27 mouse cellular contexts compared by ENCODE assay signal in the genomic region with DNA sequence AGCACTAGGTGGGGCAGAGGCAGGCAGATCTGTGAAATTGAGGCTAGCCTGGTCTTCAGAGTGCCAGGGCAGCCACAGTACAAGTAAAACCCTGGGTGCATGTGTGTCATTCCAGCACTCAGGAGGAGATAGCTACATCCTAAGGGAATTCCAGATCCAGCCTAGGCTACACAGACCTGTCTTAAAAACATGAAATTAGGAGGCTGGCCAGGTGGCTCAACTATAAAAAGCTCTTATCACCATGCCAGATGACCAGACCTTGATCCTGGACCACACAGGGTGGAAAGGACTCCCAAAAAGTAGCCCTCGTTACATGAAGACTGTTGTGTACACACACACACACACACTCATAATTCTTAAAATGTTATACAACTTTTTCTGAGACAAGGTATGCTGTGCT. TPM values are rescaled to one million over a fixed set of nuclear protein-coding genes. Genes with fewer than 3 reads are reported as not detected.
DNase-seq lines count a peak whose midpoint lies in the region; ATAC-seq and TF ChIP-seq lines count a peak whose summit lies in the region.
"Had no signal": no experiment of that assay in that cellular context is flagged by ENCODE, and none has a peak within 500 bp of the region (broad histone marks: within the 10 kb centered on the region; RNA-seq: fewer than 3 reads in every experiment).

No protein-coding gene starts in this region.

- H3K27ac ChIP-seq in intestine, postnatal 0 days (ENCODE audit: low read depth, low read length): no peak overlapping the region
- no peak overlapping the region for H3K27ac ChIP-seq in intestine, embryonic 15.5 days
- no peak overlapping the region for H3K27ac ChIP-seq in midbrain, postnatal 0 days (ENCODE audit: low read depth, low read length)
- H3K27ac ChIP-seq in midbrain, embryonic 15.5 days: no peak overlapping the region
- no peak overlapping the region for H3K27ac ChIP-seq in forebrain, embryonic 11.5 days (ENCODE audit: low read depth, low read length)
- H3K27ac ChIP-seq: kidney, embryonic 15.5 days; limb, embryonic 13.5 days; neural tube, embryonic 12.5 days had no signal

- no peak overlapping the region for H3K4me2 ChIP-seq in intestine, postnatal 0 days (replicated peaks; ENCODE audit: low read depth)
- no peak overlapping the region for H3K4me2 ChIP-seq in intestine, embryonic 15.5 days (replicated peaks)
- H3K4me2 ChIP-seq in midbrain, postnatal 0 days (ENCODE audit: low read depth, low read length, poor library complexity, severe bottlenecking): no peak overlapping the region
- H3K4me2 ChIP-seq in midbrain, embryonic 15.5 days: no peak overlapping the region
- no peak overlapping the region for H3K4me2 ChIP-seq in forebrain, embryonic 11.5 days (ENCODE audit: low read depth, low read length, severe bottlenecking)

- H3K9ac ChIP-seq in intestine, postnatal 0 days (ENCODE audit: low read depth, low read length): no peak overlapping the region
- no peak overlapping the region for H3K9ac ChIP-seq in intestine, embryonic 15.5 days
- H3K9ac ChIP-seq in midbrain, postnatal 0 days (replicated peaks; ENCODE audit: low read length, poor library complexity, severe bottlenecking): no peak overlapping the region
- no peak overlapping the region for H3K9ac ChIP-seq in midbrain, embryonic 15.5 days
- no peak overlapping the region for H3K9ac ChIP-seq in forebrain, embryonic 11.5 days (ENCODE audit: low read length)
- H3K9ac ChIP-seq: embryonic facial prominence, embryonic 12.5 days; forebrain, embryonic 15.5 days; heart, embryonic 12.5 days; kidney, embryonic 15.5 days; limb, embryonic 13.5 days; midbrain, embryonic 13.5 days; neural tube, embryonic 12.5 days had no signal

- H3K9me3 ChIP-seq in intestine, postnatal 0 days (ENCODE audit: control insufficient read depth): no peaks in the 10 kb centered on the region
- no peaks in the 10 kb centered on the region for H3K9me3 ChIP-seq in intestine, embryonic 15.5 days
- H3K9me3 ChIP-seq in midbrain, postnatal 0 days (ENCODE audit: low read length): no peaks in the 10 kb centered on the region
- H3K9me3 ChIP-seq in midbrain, embryonic 15.5 days: no peaks in the 10 kb centered on the region
- no peaks in the 10 kb centered on the region for H3K9me3 ChIP-seq in forebrain, embryonic 11.5 days (ENCODE audit: control insufficient read depth, low read length)
- H3K9me3 ChIP-seq: embryonic facial prominence, embryonic 12.5 days; forebrain, embryonic 15.5 days; heart, embryonic 12.5 days; kidney, embryonic 15.5 days; limb, embryonic 13.5 days; megakaryocyte, embryonic 14.5 days; midbrain, embryonic 13.5 days; neural tube, embryonic 12.5 days had no signal

- H3K27me3 ChIP-seq in intestine, postnatal 0 days (replicated peaks; ENCODE audit: control insufficient read depth, insufficient read depth, low read length): no peaks in the 10 kb centered on the region
- no peaks in the 10 kb centered on the region for H3K27me3 ChIP-seq in intestine, embryonic 15.5 days (replicated peaks)
- H3K27me3 ChIP-seq in midbrain, postnatal 0 days (ENCODE audit: insufficient read depth, low read length): no peaks in the 10 kb centered on the region
- no peaks in the 10 kb centered on the region for H3K27me3 ChIP-seq in midbrain, embryonic 15.5 days (replicated peaks)
- H3K27me3 ChIP-seq in forebrain, embryonic 11.5 days (ENCODE audit: control insufficient read depth, insufficient read depth, low read length): no peaks in the 10 kb centered on the region
- H3K27me3 ChIP-seq: embryonic facial prominence, embryonic 12.5 days; forebrain, embryonic 15.5 days; heart, embryonic 12.5 days; kidney, embryonic 15.5 days; limb, embryonic 13.5 days; megakaryocyte, embryonic 14.5 days; midbrain, embryonic 13.5 days; neural tube, embryonic 12.5 days had no signal

- peaks cover 8% of the 10 kb centered on the region; the same call in 1 of the 2 replicates for H3K4me1 ChIP-seq in intestine, postnatal 0 days (replicated peaks; ENCODE audit: control insufficient read depth, insufficient read depth, low read length)
- peaks cover 27% of the 10 kb centered on the region for H3K4me1 ChIP-seq in intestine, embryonic 15.5 days (replicated peaks)
- H3K4me1 ChIP-seq in midbrain, postnatal 0 days (ENCODE audit: insufficient read depth, low read length): no peaks in the 10 kb centered on the region; the same call in 1 of the 2 replicates
- H3K4me1 ChIP-seq in midbrain, embryonic 15.5 days: peaks cover 37% of the 10 kb centered on the region
- peaks cover 16% of the 10 kb centered on the region for H3K4me1 ChIP-seq in forebrain, embryonic 11.5 days (replicated peaks; ENCODE audit: control insufficient read depth, insufficient read depth, low read length)

- TF ChIP-seq CTCF in intestine, postnatal 0 days (IDR thresholded peaks at IDR 0.05; ENCODE audit: low read depth): 0 out of 2 replicates have a peak, but pooled peaks have one; percentile 3
- 0 out of 2 replicates have a peak, but pooled peaks have one; percentile 9 for TF ChIP-seq CTCF in midbrain, postnatal 0 days (IDR thresholded peaks at IDR 0.05)

- DNase-seq in cerebellum, adult 18-20 months: peak; percentile 3 to 17
- no peak for DNase-seq in cerebellum, postnatal 36 days
- no peak for DNase-seq in midbrain, postnatal 0 days (ENCODE audit: low spot score)
- DNase-seq in cerebellum, adult 8-10 months: peak; percentile 27
- DNase-seq in forebrain, embryonic 11.5 days (ENCODE audit: low spot score): no peak
- DNase-seq: adrenal gland, postnatal 14 days; embryo, embryonic 11 days; gastrocnemius, postnatal 25 days; heart, adult 18-20 months; heart, postnatal 4 days; kidney, postnatal 25 days; lung, adult 18-20 months; lung, postnatal 4 days; spleen, adult 18-20 months; thymus, adult 2 months; thymus, postnatal 4 days had no signal

- H3K36me3 ChIP-seq in intestine, postnatal 0 days (ENCODE audit: control insufficient read depth, insufficient read depth): peaks cover 18% of the 10 kb centered on the region
- 0 out of 2 replicates have a peak, but pooled peaks cover 16% of the 10 kb centered on the region for H3K36me3 ChIP-seq in intestine, embryonic 15.5 days
- H3K36me3 ChIP-seq in midbrain, postnatal 0 days (ENCODE audit: insufficient read depth, low read length): peaks cover 21% of the 10 kb centered on the region
- peaks cover 8% of the 10 kb centered on the region; the same call in 1 of the 2 replicates for H3K36me3 ChIP-seq in midbrain, embryonic 15.5 days (replicated peaks)
- no peaks in the 10 kb centered on the region; the same call in 1 of the 2 replicates for H3K36me3 ChIP-seq in forebrain, embryonic 11.5 days (ENCODE audit: control insufficient read depth, insufficient read depth, low read length)

- ATAC-seq in intestine, postnatal 0 days: no peak
- ATAC-seq in intestine, embryonic 15.5 days: no peak
- no peak for ATAC-seq in midbrain, postnatal 0 days (ENCODE audit: low FRiP score)
- ATAC-seq in midbrain, embryonic 15.5 days (replicated peaks): no peak
- ATAC-seq in forebrain, embryonic 11.5 days (replicated peaks; ENCODE audit: low FRiP score): no peak

- no peak overlapping the region for H3K4me3 ChIP-seq in intestine, postnatal 0 days (ENCODE audit: low read depth, low read length)
- H3K4me3 ChIP-seq in intestine, embryonic 15.5 days (replicated peaks): no peak overlapping the region
- no peak overlapping the region for H3K4me3 ChIP-seq in midbrain, postnatal 0 days (ENCODE audit: low read depth, low read length)
- H3K4me3 ChIP-seq in midbrain, embryonic 15.5 days: no peak overlapping the region
- no peak overlapping the region for H3K4me3 ChIP-seq in forebrain, embryonic 11.5 days (ENCODE audit: low read depth, low read length)
- H3K4me3 ChIP-seq: neural tube, embryonic 12.5 days had no signal

- 96% methylated on average over 1 of the region's 1 CpGs for WGBS in intestine, postnatal 0 days
- WGBS in intestine, embryonic 15.5 days: 84% methylated on average over 1 of the region's 1 CpGs
- WGBS in midbrain, postnatal 0 days: 88% methylated on average over 1 of the region's 1 CpGs
- WGBS in midbrain, embryonic 15.5 days: 95% methylated on average over 1 of the region's 1 CpGs
- WGBS in forebrain, embryonic 11.5 days: 91% methylated on average over 1 of the region's 1 CpGs

RNA-seq across cellular contexts. Expression of a gene that starts 1.0 kb away (rescaled TPM):
- polyA plus RNA-seq in intestine, postnatal 0 days (2015; fragmentation: Nextera tagmentation; extraction: Ambion mirVana): 82.8 and 91.7 TPM in 2 replicates
- 90.2 and 91.3 TPM in 2 replicates for polyA plus RNA-seq in intestine, embryonic 15.5 days (2015; fragmentation: Nextera tagmentation; extraction: Ambion mirVana)
- total RNA-seq in midbrain, postnatal 0 days (2014; rRNA removed): 187 and 211 TPM in 2 replicates
- polyA plus RNA-seq in midbrain, postnatal 0 days (2015; fragmentation: Nextera tagmentation; extraction: Ambion mirVana): 267 and 269 TPM in 2 replicates
- polyA plus RNA-seq in midbrain, embryonic 15.5 days (2015; fragmentation: Nextera tagmentation; extraction: Ambion mirVana): 240 and 242 TPM in 2 replicates
- polyA plus RNA-seq in forebrain, embryonic 11.5 days (2014; fragmentation: Nextera tagmentation; extraction: Ambion mirVana): 133 and 146 TPM in 2 replicates

RNA-seq across cellular contexts. Expression of a gene that starts 3.2 kb away (rescaled TPM):
- 187 and 190 TPM in 2 replicates for polyA plus RNA-seq in intestine, postnatal 0 days (2015; fragmentation: Nextera tagmentation; extraction: Ambion mirVana)
- 199 and 214 TPM in 2 replicates for polyA plus RNA-seq in intestine, embryonic 15.5 days (2015; fragmentation: Nextera tagmentation; extraction: Ambion mirVana)
- total RNA-seq in midbrain, postnatal 0 days (2014; rRNA removed): 105 and 119 TPM in 2 replicates
- polyA plus RNA-seq in midbrain, postnatal 0 days (2015; fragmentation: Nextera tagmentation; extraction: Ambion mirVana): 163 and 165 TPM in 2 replicates
- 173 and 174 TPM in 2 replicates for polyA plus RNA-seq in midbrain, embryonic 15.5 days (2015; fragmentation: Nextera tagmentation; extraction: Ambion mirVana)
- 186 TPM in 2 replicates for polyA plus RNA-seq in forebrain, embryonic 11.5 days (2014; fragmentation: Nextera tagmentation; extraction: Ambion mirVana)

RNA-seq across cellular contexts. Expression of a gene that starts 4.5 kb away (rescaled TPM):
- polyA plus RNA-seq in intestine, postnatal 0 days (2015; fragmentation: Nextera tagmentation; extraction: Ambion mirVana): 15.2 and 15.9 TPM in 2 replicates
- 34.6 and 37.5 TPM in 2 replicates for polyA plus RNA-seq in intestine, embryonic 15.5 days (2015; fragmentation: Nextera tagmentation; extraction: Ambion mirVana)
- total RNA-seq in midbrain, postnatal 0 days (2014; rRNA removed): 289 and 323 TPM in 2 replicates
- 205 and 213 TPM in 2 replicates for polyA plus RNA-seq in midbrain, postnatal 0 days (2015; fragmentation: Nextera tagmentation; extraction: Ambion mirVana)
- 188 and 206 TPM in 2 replicates for polyA plus RNA-seq in midbrain, embryonic 15.5 days (2015; fragmentation: Nextera tagmentation; extraction: Ambion mirVana)
- polyA plus RNA-seq in forebrain, embryonic 11.5 days (2014; fragmentation: Nextera tagmentation; extraction: Ambion mirVana): 76.6 and 76.7 TPM in 2 replicates

RNA-seq across cellular contexts. Expression of a gene that starts 17.8 kb away (rescaled TPM):
- polyA plus RNA-seq in intestine, postnatal 0 days (2015; fragmentation: Nextera tagmentation; extraction: Ambion mirVana): 0.54 and 0.74 TPM in 2 replicates
- polyA plus RNA-seq in intestine, embryonic 15.5 days (2015; fragmentation: Nextera tagmentation; extraction: Ambion mirVana): 1.4 TPM in 2 replicates
- 81.6 and 82.2 TPM in 2 replicates for total RNA-seq in midbrain, postnatal 0 days (2014; rRNA removed)
- polyA plus RNA-seq in midbrain, postnatal 0 days (2015; fragmentation: Nextera tagmentation; extraction: Ambion mirVana): 5.4 and 5.6 TPM in 2 replicates
- polyA plus RNA-seq in midbrain, embryonic 15.5 days (2015; fragmentation: Nextera tagmentation; extraction: Ambion mirVana): 9.6 and 10.9 TPM in 2 replicates
- polyA plus RNA-seq in forebrain, embryonic 11.5 days (2014; fragmentation: Nextera tagmentation; extraction: Ambion mirVana): 5.7 and 9.3 TPM in 2 replicates

RNA-seq across cellular contexts. Expression of a gene that starts 19.9 kb away (rescaled TPM):
- polyA plus RNA-seq in intestine, postnatal 0 days (2015; fragmentation: Nextera tagmentation; extraction: Ambion mirVana): 6.3 and 6.6 TPM in 2 replicates
- 13.6 and 16.3 TPM in 2 replicates for polyA plus RNA-seq in intestine, embryonic 15.5 days (2015; fragmentation: Nextera tagmentation; extraction: Ambion mirVana)
- 28.0 and 31.5 TPM in 2 replicates for total RNA-seq in midbrain, postnatal 0 days (2014; rRNA removed)
- 11.4 and 11.5 TPM in 2 replicates for polyA plus RNA-seq in midbrain, postnatal 0 days (2015; fragmentation: Nextera tagmentation; extraction: Ambion mirVana)
- polyA plus RNA-seq in midbrain, embryonic 15.5 days (2015; fragmentation: Nextera tagmentation; extraction: Ambion mirVana): 12.0 and 13.9 TPM in 2 replicates
- polyA plus RNA-seq in forebrain, embryonic 11.5 days (2014; fragmentation: Nextera tagmentation; extraction: Ambion mirVana): 7.9 and 10.8 TPM in 2 replicates

Comparison
In these comparisons a context has a peak if more than half of its experiments do, and no peak if none do; other contexts are left out.
1. DNase-seq: peak in cerebellum, adult 18-20 months (2 of 2) and cerebellum, adult 8-10 months (single experiment); none in cerebellum, postnatal 36 days (0 of 2), midbrain, postnatal 0 days (single experiment) and forebrain, embryonic 11.5 days (single experiment).